Mouse (Mus musculus) left cerebral cortex, postnatal 25 days (tissue): ENCODE data around the gene Cd83. TPM values are rescaled to one million over a fixed set of nuclear protein-coding genes. Genes with fewer than 3 reads are reported as not detected.

Source experiments
- DNase-seq, 2 experiments: peaks; one replicate each; pipeline ENCODE4 v3.0.0; 2022; ENCODE audit warnings: low spot score in 2 of 2, mixed read lengths in 1 of 2
- intact Hi-C: fragments of 180-260 bp; cut with DNase I; formaldehyde crosslinking; loops from one replicate; pipeline ENCODE4 v1.15.1; 2025
- total RNA-seq, 2 experiments: library from RNA; stranded (reverse); gene quantifications; 2 replicates each; pipeline ENCODE4 v1.2.3; 2021

Gene Cd83
- total RNA-seq = 1 to 10 TPM; 8.2 to 8.7 TPM

DNA sequence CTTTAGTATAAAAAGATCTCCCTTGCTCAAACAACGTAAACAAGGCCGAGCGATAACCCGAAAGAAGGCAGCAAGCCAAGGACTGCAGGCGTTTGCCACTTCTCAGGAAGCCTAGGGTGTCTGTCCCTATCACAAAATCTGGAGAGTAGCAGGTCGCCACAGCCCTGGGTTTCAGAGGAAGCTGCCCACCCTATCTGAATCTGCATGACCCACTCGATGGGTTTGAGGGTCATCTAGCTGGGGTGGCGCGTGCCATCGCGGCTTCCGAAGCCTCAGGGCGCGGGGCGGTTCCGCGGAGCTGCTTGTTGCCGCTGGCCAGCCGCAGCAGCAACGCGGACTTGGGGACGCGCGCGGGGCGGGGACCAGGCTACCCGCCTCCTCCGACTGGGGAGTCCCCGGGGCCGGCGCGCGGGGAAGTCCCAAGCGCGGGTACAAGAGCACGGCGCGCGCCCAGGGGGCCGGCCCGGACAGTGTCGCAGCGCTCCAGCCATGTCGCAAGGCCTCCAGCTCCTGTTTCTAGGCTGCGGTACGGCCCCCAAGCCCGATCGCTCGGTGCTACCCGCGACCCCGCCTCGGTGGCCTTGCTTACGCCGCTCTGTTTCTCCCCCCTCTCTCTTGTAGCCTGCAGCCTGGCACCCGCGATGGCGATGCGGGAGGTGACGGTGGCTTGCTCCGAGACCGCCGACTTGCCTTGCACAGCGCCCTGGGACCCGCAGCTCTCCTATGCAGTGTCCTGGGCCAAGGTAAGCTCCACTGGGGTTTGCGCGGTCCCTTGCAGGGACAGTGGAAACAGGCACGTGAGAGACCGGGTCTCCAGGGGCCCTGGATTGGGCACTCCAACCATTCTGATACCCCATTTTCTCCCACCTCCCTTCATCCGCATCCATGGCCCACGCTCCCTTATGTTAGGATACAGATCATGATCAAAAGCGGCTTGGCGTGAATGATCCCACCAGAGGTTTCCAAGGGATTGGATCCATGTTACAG is at the start of gene Cd83:
TSS of gene Cd83 (plus strand) at position 51 of the 987 bp plus-strand sequence.
- peak; percentile 53 to 72 for DNase-seq
- intact Hi-C loops = no loop called here

DNA sequence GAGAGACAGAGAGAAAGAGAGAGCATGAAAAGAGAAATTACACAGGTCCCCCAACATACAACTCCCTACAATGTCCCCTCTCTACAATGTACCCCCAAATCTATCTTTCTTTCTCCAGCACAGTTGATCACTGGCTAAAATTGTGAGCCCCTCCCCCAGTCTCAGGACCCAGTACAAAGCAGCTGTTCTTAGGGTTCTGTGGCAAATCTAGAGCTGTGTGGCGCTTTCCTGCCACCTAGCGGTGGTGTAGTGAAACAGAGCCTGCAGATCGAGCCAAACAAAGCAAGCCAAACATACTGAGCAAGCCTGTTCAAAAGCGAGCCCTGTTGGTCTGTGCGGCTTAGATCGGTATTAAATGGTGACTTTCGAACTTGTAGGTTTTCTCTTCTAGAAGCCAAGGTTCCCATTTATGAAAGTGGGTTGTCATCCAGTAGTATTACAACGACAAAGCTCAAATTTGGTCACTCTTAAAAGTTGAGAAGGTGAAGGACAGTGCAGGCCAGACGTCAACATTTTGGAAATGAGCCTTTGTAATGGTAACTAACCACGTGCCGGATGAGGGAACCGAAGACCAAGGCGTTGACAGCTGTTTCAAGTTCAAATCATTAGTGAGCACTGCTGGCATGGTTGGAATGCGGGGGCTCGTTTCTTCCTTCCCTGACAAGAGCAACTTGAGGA is 44.8 kb upstream of the Cd83 start:
- intact Hi-C loops = loop anchor here (1.0 to 2.0 kb wide), 2 partner anchors 143 to 565 kb away; no protein-coding TSS in a partner anchor
- DNase-seq = peak; percentile 83 to 91

DNA sequence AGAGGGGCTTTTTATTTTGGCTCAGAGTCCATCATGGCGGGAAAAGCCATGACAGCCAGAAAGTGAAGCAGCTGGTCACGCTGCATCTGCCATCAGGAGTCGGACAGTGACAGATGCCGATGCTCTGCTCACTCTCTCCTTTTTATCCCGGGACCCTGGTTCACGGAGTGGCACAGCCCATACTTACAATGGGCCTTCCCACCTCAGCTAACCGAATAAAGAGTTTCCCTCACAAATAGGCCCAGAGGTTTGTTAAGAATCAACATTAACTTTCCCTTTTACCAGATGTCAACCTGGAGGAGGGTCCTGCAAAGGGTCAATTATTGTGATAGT is 44.3 kb upstream of the Cd83 start:
- no peak for DNase-seq
- intact Hi-C loops = no loop called here

DNA sequence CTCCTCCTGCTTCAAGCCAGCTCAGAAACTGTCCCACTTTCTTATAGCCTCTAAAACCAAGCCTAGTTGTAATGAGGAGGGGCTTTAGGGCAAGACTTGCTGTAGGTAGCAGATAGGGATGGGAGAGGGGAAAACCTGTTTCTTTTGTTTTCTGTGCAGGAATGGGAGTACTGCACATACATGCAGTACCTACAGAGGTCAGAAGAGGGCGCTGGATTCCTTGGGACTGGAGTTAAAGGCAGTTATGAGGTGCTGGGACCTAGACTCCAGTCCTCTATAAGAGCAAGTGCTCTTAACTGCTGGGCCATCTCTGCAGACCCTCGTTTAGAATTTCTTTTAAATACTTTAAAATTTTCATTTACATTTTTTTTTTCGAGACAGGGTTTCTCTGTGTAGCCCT is 41.9 kb upstream of the Cd83 start:
- intact Hi-C loops = no loop called here
- DNase-seq = no peak

DNA sequence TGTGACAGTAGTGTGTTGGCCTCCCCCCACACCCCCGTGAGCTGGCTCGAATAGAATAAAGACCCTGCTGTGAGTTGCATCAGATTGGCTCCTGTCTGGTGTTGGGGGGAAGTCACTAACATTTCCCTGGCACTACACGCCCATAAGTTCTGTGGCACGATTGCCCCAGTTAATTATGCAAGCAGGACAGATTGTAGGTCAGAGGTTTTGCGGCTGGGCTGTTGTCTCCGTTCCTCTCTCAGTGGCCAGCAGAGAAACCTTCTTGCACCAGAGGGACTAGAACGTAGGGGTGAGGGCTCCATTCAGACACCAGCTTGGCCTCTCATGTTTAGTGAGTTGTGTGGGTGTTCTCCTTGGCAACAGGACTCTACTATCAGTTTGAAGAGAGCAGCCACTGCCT is 40.3 kb upstream of the Cd83 start:
- intact Hi-C loops = no loop called here
- no peak for DNase-seq

DNA sequence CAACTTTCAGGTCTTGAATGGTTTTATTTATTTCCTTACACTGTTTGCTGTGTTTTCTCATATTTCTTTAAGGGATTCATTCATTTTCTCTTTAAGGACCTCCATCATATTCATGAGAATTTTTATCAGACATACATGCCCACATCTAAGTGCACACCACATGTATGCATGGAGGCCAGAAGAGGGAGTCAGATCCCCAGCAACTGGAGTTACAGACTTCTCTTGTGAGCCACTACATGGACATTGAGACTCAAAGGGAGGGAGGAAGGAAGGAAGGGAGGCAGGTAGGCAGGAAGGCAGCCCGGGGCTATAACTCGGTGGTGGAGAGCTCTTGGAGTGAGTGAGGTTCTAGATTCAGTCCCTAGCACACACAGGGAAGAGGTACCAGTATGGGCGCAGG is 34.3 kb upstream of the Cd83 start:
- intact Hi-C loops = no loop called here
- no peak for DNase-seq

DNA sequence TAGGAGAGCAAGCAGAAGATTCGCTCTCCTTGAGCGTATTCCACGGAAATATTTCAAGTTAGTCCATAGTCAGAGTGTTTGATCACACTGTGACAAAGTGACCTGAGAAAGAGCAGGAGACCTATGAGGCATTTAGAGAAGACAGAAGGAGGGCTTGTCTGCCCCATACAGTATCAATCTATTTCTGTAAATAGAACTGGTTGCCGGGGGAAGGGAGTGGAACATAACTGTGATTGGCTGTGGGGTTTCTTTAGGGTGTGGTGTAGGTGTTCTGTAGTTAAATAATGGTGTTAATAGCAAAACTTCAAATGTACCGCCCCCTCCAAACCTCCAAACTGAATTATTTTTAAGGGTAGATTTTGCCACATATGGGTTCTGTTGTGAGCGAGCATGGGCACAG is 33.6 kb upstream of the Cd83 start:
- no peak for DNase-seq
- intact Hi-C loops = no loop called here

DNA sequence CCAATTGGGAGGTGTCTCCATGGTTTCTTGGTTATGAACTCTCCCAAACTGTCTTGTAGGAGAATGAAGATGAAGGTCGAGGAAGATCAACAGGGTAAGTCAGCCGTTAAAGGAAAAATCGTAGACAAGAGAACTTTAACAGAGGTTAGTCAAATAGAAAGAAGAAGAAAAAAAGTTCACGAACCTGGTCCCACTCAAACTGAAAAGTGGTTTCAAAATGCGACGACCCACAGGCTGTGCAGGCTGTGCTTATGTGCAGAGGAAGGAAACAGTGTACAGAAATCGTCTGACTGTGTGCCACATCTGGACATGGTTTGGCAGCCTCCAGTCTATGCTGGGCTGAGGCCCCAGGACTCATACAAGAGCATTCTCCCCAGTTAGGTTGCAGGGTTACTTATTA is 32.2 kb upstream of the Cd83 start:
- DNase-seq = no peak
- intact Hi-C loops = no loop called here

DNA sequence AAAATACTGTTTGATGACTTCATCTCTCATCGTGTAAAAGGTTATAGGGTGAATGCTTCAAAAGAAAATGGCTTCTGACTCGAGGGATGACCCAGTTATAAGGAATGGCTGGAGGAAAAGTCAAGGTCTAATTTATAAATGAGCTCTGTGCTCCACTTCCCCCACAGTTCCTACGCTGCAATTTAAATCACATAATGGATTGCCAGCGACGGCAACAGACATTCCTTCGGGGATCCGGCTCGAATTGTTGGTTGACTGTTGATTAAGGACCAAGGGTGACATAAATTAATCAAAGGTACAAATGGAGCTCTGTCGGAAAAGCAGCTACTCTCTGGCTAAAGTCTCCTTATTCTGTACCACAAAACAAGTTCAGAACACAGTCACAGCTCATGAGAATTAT is 30.9 kb upstream of the Cd83 start:
- intact Hi-C loops = no loop called here
- DNase-seq = no peak

DNA sequence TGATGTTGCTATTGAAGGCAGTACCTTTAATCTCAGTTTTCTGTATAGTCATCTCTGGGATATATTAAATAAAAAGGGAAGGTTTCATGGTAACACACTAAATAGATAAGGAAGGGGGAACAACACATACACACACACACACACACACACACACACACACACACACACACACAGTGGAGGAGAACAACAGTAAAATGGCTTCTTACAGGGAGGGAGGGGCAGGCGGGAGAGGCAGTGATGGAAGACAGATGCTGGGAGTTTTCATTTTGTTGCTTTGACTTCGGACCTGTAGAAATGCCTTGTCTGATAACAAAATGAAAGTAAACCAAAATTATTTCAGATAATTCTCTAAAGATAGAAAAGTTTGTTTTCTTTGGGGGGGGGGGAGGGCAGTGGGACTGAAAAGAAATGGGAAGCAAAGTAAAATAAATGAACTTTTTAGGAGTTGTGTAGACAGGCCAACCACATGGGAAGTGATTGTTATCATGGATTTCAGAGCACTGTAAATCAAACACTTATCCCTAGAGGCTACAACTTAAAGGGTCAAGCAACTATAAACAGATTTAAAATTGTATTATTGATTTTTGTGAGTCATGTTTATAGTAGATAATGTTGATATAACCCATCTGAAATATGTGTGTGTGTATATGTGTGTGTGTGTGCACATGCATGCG is 30.0 kb upstream of the Cd83 start:
- intact Hi-C loops = no loop called here
- DNase-seq = no peak

DNA sequence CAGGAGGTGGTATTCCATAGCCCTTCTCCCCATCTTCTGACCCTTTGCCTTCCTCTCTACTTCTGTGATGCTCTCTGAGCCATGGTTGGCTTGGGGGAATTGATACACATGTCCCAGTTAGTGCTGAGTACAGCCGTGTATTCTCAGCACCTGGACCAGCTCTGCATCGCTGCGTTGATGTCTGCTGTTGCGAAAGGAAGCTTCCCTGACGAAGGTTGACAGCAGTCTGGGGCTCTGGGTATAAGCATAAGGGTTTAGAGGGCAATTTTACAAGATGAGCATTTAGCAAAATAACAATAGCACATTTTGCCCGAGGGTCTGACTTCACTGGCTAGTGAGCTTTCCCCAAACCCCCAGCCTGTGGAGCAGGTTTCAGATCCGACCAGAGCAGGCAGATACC is 29.0 kb upstream of the Cd83 start:
- DNase-seq = no peak
- intact Hi-C loops = no loop called here

DNA sequence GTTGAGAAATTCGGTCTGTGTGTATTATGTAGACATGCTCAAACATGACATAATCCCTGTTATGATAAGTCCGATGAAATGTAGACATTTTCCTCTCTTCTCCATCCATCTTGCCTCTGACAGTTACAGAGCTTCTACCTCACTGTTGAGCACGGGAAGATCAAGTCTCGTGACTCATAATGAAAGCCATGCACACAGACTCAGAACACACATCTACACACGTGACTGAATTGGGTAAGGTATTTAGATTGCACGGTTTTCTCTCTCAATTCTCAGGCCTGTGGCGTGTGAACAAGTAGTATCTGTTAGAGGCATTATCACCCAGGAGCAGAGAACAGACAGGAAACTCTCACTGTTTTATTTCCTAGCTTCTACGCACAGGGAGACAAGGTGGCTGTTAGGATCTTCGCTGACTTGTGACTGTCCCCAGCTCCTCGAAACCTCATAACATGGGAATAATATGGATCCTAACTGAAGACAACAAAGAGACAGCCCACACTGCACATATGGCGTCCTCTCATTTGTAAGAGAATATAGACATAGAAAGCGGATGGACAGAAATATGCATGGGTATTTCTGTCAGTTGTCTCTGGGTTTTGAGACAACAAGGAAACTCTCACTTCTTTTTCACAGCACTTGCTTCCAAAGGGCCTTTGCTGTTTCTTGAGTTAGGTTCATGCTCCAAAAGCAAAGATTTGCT is 23.3 kb upstream of the Cd83 start:
- intact Hi-C loops = no loop called here
- peak in 1 of 2 experiments; percentile 70 for DNase-seq

DNA sequence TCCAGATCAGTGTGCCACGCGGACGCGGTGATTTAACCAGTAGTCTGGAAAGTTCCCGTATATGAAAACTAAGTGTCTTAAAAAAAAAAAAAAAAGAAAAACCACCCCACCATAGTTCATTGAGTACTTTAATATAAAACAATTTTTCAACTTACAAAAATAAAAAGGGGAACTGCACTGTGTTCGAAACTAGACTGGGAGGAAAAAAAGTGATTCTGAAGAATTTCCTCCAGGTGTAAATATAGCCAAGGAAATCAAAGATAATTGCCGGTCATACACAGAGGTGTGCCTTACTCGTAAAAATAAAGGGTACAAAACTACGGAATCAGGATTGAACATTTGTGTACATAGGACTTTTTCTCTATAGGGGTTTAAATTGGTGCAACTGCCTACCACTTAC is 21.7 kb upstream of the Cd83 start:
- no peak for DNase-seq
- intact Hi-C loops = no loop called here

DNA sequence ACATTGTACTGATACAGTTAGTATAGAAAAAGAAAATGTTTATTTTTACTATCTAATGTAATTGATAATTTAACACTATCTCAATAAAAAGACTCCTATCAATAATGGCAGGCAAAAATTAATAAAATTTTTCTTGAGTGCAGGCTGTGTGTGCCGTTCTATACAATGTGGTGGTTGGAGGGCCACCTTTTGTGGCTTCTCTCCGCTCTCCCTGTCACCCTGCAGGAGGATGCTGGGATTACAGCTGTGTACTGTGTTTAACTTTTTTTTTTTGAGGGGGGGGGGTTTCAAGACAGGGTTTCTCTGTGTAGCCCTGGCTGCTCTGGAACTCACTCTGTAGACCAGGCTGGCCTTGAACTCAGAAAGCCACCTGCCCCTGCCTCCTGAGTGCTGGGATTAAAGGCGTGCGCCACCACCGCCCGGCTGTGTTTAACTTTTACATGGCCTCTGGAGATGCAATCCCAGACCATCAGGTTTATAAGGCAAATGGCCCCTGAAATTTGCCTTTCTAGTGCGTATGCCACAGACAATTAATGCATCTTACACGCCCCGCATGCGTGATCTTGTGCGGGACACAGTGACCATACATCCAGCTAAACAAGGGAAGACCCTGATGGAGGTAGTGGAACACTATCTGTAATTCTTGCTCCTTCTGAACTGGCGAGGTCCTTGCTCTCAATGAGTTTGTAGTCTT is 21.1 kb upstream of the Cd83 start:
- intact Hi-C loops = no loop called here
- DNase-seq = no peak

DNA sequence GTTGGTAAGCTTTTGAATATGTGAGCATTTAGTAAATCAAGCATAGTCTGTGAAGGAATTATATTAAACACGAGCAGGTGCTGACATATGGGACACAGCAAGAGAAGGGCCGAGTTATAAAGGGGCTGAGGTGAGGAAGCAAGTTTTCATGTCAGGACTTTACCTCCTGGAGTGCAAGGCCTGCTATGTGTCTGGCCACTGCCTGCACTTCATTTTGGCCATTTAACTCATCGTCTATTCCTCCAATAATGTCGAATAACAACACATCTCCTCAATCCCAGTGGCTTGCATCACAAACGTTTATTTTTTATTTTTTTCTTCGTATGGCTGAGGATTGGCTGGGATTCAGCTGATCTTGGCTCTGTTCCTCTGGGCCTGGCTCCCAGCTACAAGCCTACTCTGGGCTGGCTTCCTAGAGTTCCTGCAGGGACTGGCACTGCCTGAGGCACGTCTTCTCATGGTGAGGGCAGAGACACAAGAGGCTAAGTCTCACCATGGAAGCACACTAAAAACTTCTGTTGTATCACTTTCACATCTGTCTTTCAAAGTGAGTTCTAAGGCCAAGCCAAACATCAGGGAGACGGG is 20.5 kb upstream of the Cd83 start:
- intact Hi-C loops = no loop called here
- DNase-seq = peak in 1 of 2 experiments; percentile 68

DNA sequence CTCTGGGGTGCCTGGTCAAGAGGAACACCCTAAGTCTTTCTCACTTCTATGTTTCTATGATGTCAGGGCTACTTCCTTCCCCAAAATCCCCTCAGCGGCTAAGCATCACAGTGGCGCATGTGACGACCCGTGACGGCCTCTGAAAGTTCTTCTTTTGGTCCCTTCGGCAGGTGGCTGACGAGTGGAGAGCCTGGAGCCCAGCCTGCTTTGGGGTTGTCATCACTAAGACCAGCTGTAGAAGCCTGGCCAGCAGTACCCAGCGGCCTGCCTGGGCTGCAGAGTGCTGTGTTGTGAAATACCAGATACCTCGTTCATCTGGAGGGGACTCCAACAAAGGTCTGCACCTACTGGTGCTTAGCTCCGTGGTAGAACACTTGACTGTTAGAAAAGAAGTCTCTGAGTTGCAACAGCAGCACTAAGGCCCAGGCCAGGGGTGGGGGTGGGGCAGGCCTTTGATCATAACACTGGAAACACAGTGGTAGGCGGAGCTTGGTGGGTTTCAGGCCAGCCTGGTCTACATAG is 19.2 kb upstream of the Cd83 start:
- no peak for DNase-seq
- intact Hi-C loops = no loop called here

DNA sequence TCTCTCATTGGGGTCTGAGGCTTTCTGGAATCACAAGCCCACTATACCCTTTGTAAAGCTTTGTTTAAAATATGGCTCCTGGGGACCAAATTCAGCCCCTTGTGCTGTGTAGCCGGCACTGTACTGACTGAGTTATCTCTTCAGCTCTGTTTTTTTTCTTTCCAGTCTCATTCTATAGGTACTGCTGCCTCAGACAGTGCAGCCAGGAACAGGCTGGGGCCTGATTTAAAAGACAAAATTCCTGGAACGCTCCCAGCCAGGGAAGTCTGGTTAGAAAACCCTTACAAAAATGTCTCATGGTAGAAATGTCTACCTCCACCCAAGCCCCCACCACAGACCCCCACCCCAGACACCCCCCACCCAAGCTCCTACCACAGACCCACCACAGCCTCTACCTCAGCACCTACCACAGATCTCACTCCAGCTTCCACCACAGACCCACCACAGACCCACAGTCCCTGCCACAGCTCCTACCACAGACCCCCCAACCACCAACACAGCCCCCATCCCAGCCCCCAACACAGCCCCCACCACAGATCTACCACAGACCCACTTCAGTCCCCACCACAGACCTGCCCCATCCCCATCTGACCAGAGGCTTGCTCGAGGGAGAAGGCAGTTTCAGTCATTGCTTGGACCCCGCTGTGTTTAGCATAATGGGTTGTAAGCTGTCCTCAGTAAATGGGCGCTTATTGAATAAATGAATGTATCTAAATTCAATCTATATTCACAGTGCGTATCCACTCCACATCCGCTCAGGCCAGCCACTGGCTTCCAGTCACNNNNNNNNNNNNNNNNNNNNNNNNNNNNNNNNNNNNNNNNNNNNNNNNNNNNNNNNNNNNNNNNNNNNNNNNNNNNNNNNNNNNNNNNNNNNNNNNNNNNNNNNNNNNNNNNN is 17.5 kb upstream of the Cd83 start:
- intact Hi-C loops = no loop called here
- no peak for DNase-seq

DNA sequence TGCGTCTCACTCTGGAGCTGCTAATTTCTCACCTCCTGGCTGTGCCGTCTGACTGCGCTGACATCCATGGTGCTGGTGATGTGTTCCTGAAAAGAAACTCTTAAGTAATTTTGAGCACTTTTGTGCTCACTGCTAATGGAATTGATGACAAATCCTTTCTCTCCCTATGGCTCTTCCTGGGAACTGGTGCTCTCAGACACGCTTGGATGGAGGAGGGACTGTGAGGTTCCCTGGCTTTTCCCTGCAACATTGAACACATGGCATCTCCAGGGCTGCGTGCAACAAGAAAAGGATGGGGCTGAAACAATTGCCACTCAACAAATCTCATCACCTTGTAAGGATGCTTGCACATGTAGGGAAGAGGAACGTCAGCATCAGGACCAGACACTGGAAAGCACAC is 11.6 kb upstream of the Cd83 start:
- DNase-seq = no peak
- intact Hi-C loops = no loop called here
